Comparison of ENCODE assay signal across 18 mouse cellular contexts in the genomic region with DNA sequence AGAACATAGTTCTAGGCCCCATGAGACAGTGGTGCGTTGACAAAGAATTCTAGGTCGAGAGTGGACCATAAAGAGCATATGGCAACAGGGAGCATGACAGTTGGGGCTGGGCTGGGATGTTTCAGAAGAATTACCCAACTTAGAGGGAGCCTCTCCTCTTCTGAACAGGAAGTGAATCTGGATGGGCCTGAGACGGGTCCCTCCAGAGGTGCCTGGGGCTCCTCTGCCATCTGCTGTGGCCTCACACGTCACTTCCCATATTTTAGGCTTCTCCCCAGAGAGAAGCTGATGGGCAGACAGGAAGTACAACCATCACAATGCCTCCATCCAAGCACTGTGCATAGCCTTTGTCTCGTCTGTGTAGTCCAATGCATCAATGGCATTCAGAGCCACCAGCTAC. TPM values are rescaled to one million over a fixed set of nuclear protein-coding genes. Genes with fewer than 3 reads are reported as not detected.
DNase-seq lines count a peak whose midpoint lies in the region; ATAC-seq and TF ChIP-seq lines count a peak whose summit lies in the region.
"Had no signal": no experiment of that assay in that cellular context is flagged by ENCODE, and none has a peak within 500 bp of the region (broad histone marks: within the 10 kb centered on the region; RNA-seq: fewer than 3 reads in every experiment).

No protein-coding gene starts in this region.

- H3K36me3 ChIP-seq in midbrain, embryonic 13.5 days = no peaks in the 10 kb centered on the region
- no peaks in the 10 kb centered on the region for H3K36me3 ChIP-seq in midbrain, postnatal 0 days (ENCODE audit: insufficient read depth, low read length)
- no peaks in the 10 kb centered on the region for H3K36me3 ChIP-seq in hindbrain, embryonic 12.5 days
- H3K36me3 ChIP-seq in neural tube, embryonic 15.5 days = no peaks in the 10 kb centered on the region
- no peaks in the 10 kb centered on the region for H3K36me3 ChIP-seq in heart, embryonic 10.5 days
- H3K36me3 ChIP-seq: forebrain, embryonic 12.5 days; liver, embryonic 15.5 days had no signal

- DNase-seq in heart, adult 11 months = peak; percentile 83
- DNase-seq in heart, adult 9 months (ENCODE audit: low spot score in 2 of 2) = no peak
- DNase-seq in midbrain, postnatal 0 days (ENCODE audit: low spot score) = no peak
- no peak for DNase-seq in gastrocnemius, postnatal 10 days
- no peak for DNase-seq in heart, embryonic 10.5 days (ENCODE audit: low spot score)
- DNase-seq: cerebellum, adult 11-12 months; kidney, postnatal 4 days; lung, postnatal 36 days; thymus, postnatal 25 days had no signal

- H3K4me3 ChIP-seq in midbrain, embryonic 13.5 days (replicated peaks) = no peak overlapping the region
- H3K4me3 ChIP-seq in midbrain, postnatal 0 days (ENCODE audit: low read depth, low read length) = no peak overlapping the region
- H3K4me3 ChIP-seq in hindbrain, embryonic 12.5 days = no peak overlapping the region
- H3K4me3 ChIP-seq in neural tube, embryonic 15.5 days (replicated peaks) = no peak overlapping the region
- no peak overlapping the region for H3K4me3 ChIP-seq in heart, embryonic 10.5 days
- H3K4me3 ChIP-seq: forebrain, embryonic 12.5 days; limb, embryonic 10.5 days; liver, embryonic 15.5 days had no signal

- peaks cover 42% of the 10 kb centered on the region for H3K4me1 ChIP-seq in midbrain, embryonic 13.5 days (replicated peaks)
- H3K4me1 ChIP-seq in midbrain, postnatal 0 days (ENCODE audit: insufficient read depth, low read length) = peaks cover 7% of the 10 kb centered on the region; the same call in 1 of the 2 replicates
- peaks cover 36% of the 10 kb centered on the region for H3K4me1 ChIP-seq in hindbrain, embryonic 12.5 days
- peaks cover 32% of the 10 kb centered on the region for H3K4me1 ChIP-seq in neural tube, embryonic 15.5 days
- H3K4me1 ChIP-seq in heart, embryonic 10.5 days = peaks cover 40% of the 10 kb centered on the region

- WGBS in midbrain, embryonic 13.5 days = 58% methylated on average over 5 of the region's 5 CpGs
- WGBS in midbrain, postnatal 0 days = 65% methylated on average over 5 of the region's 5 CpGs
- WGBS in hindbrain, embryonic 12.5 days = 66% methylated on average over 5 of the region's 5 CpGs
- 53% methylated on average over 5 of the region's 5 CpGs for WGBS in neural tube, embryonic 15.5 days
- 78% methylated on average over 5 of the region's 5 CpGs for WGBS in heart, embryonic 10.5 days

- TF ChIP-seq CTCF in midbrain, postnatal 0 days (IDR thresholded peaks at IDR 0.05) = no peak

- H3K27ac ChIP-seq in midbrain, embryonic 13.5 days = peak overlapping the region; percentile 61; the same call in 1 of the 2 replicates
- H3K27ac ChIP-seq in midbrain, postnatal 0 days (ENCODE audit: low read depth, low read length) = no peak overlapping the region
- peak overlapping the region; percentile 67 for H3K27ac ChIP-seq in hindbrain, embryonic 12.5 days
- H3K27ac ChIP-seq in neural tube, embryonic 15.5 days (replicated peaks) = peak overlapping the region; percentile 41; the same call in 1 of the 2 replicates
- no peak overlapping the region for H3K27ac ChIP-seq in heart, embryonic 10.5 days
- H3K27ac ChIP-seq: forebrain, embryonic 12.5 days; limb, embryonic 10.5 days; liver, embryonic 15.5 days had no signal

- no peaks in the 10 kb centered on the region for H3K27me3 ChIP-seq in midbrain, embryonic 13.5 days
- no peaks in the 10 kb centered on the region for H3K27me3 ChIP-seq in midbrain, postnatal 0 days (ENCODE audit: insufficient read depth, low read length)
- no peaks in the 10 kb centered on the region; the same call in 1 of the 2 replicates for H3K27me3 ChIP-seq in hindbrain, embryonic 12.5 days
- H3K27me3 ChIP-seq in neural tube, embryonic 15.5 days (replicated peaks) = no peaks in the 10 kb centered on the region
- H3K27me3 ChIP-seq in heart, embryonic 10.5 days (ENCODE audit: insufficient read depth, poor library complexity, severe bottlenecking) = peaks cover 40% of the 10 kb centered on the region
- H3K27me3 ChIP-seq: forebrain, embryonic 12.5 days had no signal

- no peak overlapping the region for H3K9ac ChIP-seq in midbrain, embryonic 13.5 days (replicated peaks)
- no peak overlapping the region for H3K9ac ChIP-seq in midbrain, postnatal 0 days (replicated peaks; ENCODE audit: low read length, poor library complexity, severe bottlenecking)
- H3K9ac ChIP-seq in hindbrain, embryonic 12.5 days = no peak overlapping the region
- H3K9ac ChIP-seq in neural tube, embryonic 15.5 days (replicated peaks) = no peak overlapping the region
- H3K9ac ChIP-seq: forebrain, embryonic 12.5 days; liver, embryonic 15.5 days had no signal

- H3K9me3 ChIP-seq in midbrain, embryonic 13.5 days = no peaks in the 10 kb centered on the region
- no peaks in the 10 kb centered on the region for H3K9me3 ChIP-seq in midbrain, postnatal 0 days (ENCODE audit: low read length)
- H3K9me3 ChIP-seq in hindbrain, embryonic 12.5 days (replicated peaks) = no peaks in the 10 kb centered on the region
- no peaks in the 10 kb centered on the region for H3K9me3 ChIP-seq in neural tube, embryonic 15.5 days (replicated peaks)
- H3K9me3 ChIP-seq in heart, embryonic 10.5 days = no peaks in the 10 kb centered on the region
- H3K9me3 ChIP-seq: forebrain, embryonic 12.5 days; limb, embryonic 10.5 days; liver, embryonic 15.5 days had no signal

- ATAC-seq in midbrain, embryonic 13.5 days = no peak
- ATAC-seq in midbrain, postnatal 0 days (ENCODE audit: low FRiP score) = no peak
- ATAC-seq in hindbrain, embryonic 12.5 days (ENCODE audit: low FRiP score) = 0 out of 2 replicates have a peak, but pooled peaks have one; percentile 9
- no peak for ATAC-seq in neural tube, embryonic 15.5 days (ENCODE audit: low FRiP score)
- ATAC-seq: inflammation-experienced regulatory T-cells, adult 6 months had no signal

- no peak overlapping the region for H3K4me2 ChIP-seq in midbrain, embryonic 13.5 days (replicated peaks)
- no peak overlapping the region for H3K4me2 ChIP-seq in midbrain, postnatal 0 days (ENCODE audit: low read depth, low read length, poor library complexity, severe bottlenecking)
- no peak overlapping the region for H3K4me2 ChIP-seq in hindbrain, embryonic 12.5 days (replicated peaks)
- H3K4me2 ChIP-seq in neural tube, embryonic 15.5 days = no peak overlapping the region
- H3K4me2 ChIP-seq: forebrain, embryonic 12.5 days; liver, embryonic 15.5 days had no signal

RNA-seq across cellular contexts. Expression of a gene that starts 4.7 kb away (rescaled TPM):
- polyA plus RNA-seq in midbrain, embryonic 13.5 days (2015; fragmentation: Nextera tagmentation; extraction: Ambion mirVana) = 15.2 and 17.3 TPM in 2 replicates
- total RNA-seq in midbrain, postnatal 0 days (2014; rRNA removed) = 59.8 and 63.5 TPM in 2 replicates
- polyA plus RNA-seq in midbrain, postnatal 0 days (2015; fragmentation: Nextera tagmentation; extraction: Ambion mirVana) = 9.4 and 11.0 TPM in 2 replicates
- 11.4 and 14.0 TPM in 2 replicates for polyA plus RNA-seq in hindbrain, embryonic 12.5 days (2016; fragmentation: Nextera tagmentation; extraction: Ambion mirVana)
- polyA plus RNA-seq in neural tube, embryonic 15.5 days (2015; fragmentation: Nextera tagmentation; extraction: Ambion mirVana) = 13.9 and 15.6 TPM in 2 replicates
- total RNA-seq in gastrocnemius, postnatal 10 days (2021) = 1 to 10 TPM; 4.2 to 6.4 TPM
- polyA plus RNA-seq in heart, embryonic 10.5 days (2016; fragmentation: Nextera tagmentation; extraction: Ambion mirVana) = 26.6 and 41.3 TPM in 2 replicates

RNA-seq across cellular contexts. Expression of a gene that starts 18.8 kb away (rescaled TPM):
- polyA plus RNA-seq in midbrain, embryonic 13.5 days (2015; fragmentation: Nextera tagmentation; extraction: Ambion mirVana) = 14.8 and 19.7 TPM in 2 replicates
- total RNA-seq in midbrain, postnatal 0 days (2014; rRNA removed) = 15.5 and 18.1 TPM in 2 replicates
- 28.4 and 30.9 TPM in 2 replicates for polyA plus RNA-seq in midbrain, postnatal 0 days (2015; fragmentation: Nextera tagmentation; extraction: Ambion mirVana)
- polyA plus RNA-seq in hindbrain, embryonic 12.5 days (2016; fragmentation: Nextera tagmentation; extraction: Ambion mirVana) = 12.3 and 13.3 TPM in 2 replicates
- polyA plus RNA-seq in neural tube, embryonic 15.5 days (2015; fragmentation: Nextera tagmentation; extraction: Ambion mirVana) = 16.7 and 17.4 TPM in 2 replicates
- total RNA-seq in gastrocnemius, postnatal 10 days (2021) = 1 to 10 TPM; 1.3 to 2.2 TPM
- polyA plus RNA-seq in heart, embryonic 10.5 days (2016; fragmentation: Nextera tagmentation; extraction: Ambion mirVana) = 5.8 and 8.6 TPM in 2 replicates

RNA-seq across cellular contexts. Expression of a gene that starts 23.3 kb away (rescaled TPM):
- polyA plus RNA-seq in midbrain, embryonic 13.5 days (2015; fragmentation: Nextera tagmentation; extraction: Ambion mirVana) = 0.63 and 1.1 TPM in 2 replicates
- total RNA-seq in midbrain, postnatal 0 days (2014; rRNA removed) = 0.27 and 1.5 TPM in 2 replicates
- polyA plus RNA-seq in midbrain, postnatal 0 days (2015; fragmentation: Nextera tagmentation; extraction: Ambion mirVana) = 0.43 and 1.2 TPM in 2 replicates
- polyA plus RNA-seq in hindbrain, embryonic 12.5 days (2016; fragmentation: Nextera tagmentation; extraction: Ambion mirVana) = 0.57 and 0.67 TPM in 2 replicates
- polyA plus RNA-seq in neural tube, embryonic 15.5 days (2015; fragmentation: Nextera tagmentation; extraction: Ambion mirVana) = 0.46 and 0.58 TPM in 2 replicates
- total RNA-seq in gastrocnemius, postnatal 10 days (2021) = not detected
- not detected in 2 replicates for polyA plus RNA-seq in heart, embryonic 10.5 days (2016; fragmentation: Nextera tagmentation; extraction: Ambion mirVana)
- polyA plus RNA-seq: inflammation-experienced regulatory T-cells, adult 6 months; limb, embryonic 10.5 days; liver, embryonic 15.5 days; small intestine, adult 2 months; stomach, embryonic 16.5 days had no signal

Comparison
In these comparisons a context has a peak if more than half of its experiments do, and no peak if none do; other contexts are left out.
1. H3K27ac ChIP-seq: peak in midbrain, embryonic 13.5 days (single experiment), hindbrain, embryonic 12.5 days (single experiment) and neural tube, embryonic 15.5 days (single experiment); none in midbrain, postnatal 0 days (single experiment) and heart, embryonic 10.5 days (single experiment).